Mouse (Mus musculus): ENCODE measurements around the gene Bcl11a.

DNA sequence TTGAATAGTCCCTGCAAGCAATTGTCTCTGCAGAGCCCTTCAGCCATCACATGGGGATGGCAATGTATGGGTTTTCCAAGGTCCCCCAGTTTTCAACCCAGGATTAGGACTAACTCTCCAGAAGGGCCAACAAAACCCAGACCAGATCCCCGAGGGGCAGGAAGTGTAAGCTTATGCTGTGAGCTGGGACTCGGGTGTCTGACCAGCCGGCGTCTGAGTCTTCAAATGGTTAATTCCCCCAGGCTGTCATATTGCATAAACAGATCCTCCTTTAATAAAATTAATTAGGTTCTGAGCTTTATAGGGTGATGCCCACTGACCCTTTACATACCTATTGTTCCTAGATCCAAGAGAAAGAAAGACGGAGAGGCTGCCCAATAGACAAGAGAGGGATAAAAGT lies 17.4 kb upstream of the Bcl11a start:
- no peak for TF ChIP-seq POLR2A (IDR thresholded peaks at IDR 0.05; ENCODE audit: control insufficient read depth, low read depth, low read length)
- TF ChIP-seq CTCF (IDR thresholded peaks at IDR 0.05; ENCODE audit: control insufficient read depth, insufficient read depth, insufficient replicate concordance, low read depth, low read length) = no peak
